Mouse (Mus musculus): ENCODE data around the gene Cbfa2t3. TPM values are rescaled to one million over a fixed set of nuclear protein-coding genes. Genes with fewer than 3 reads are reported as not detected.
"Not testable (repeated sequence)": the region's sequence is repeated elsewhere in the genome, so short reads cannot be mapped to it uniquely, and the experiment has no call there.

Cbfa2t3 gene
- total and polyA plus RNA-seq, 2 experiments, result 0.28 to 1.3 TPM

DNA sequence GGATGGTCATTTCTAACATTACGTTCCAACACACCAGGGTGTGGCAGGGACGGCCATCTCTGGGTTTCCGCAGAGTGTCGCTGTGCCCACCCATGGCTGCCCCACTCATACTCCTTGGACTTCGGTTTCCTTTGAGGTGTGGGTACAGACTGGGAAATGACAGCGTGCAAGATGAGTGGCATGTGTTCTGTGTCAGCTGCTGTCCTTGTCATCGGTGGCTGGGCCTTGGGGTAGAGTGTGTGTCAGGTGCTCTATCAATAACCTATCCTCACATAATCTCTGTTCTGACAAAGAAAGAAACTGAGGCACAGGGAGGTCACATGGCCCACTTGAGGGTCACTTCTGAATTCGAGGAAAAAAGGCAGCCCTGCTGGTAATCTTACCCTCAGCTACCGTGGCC is 61.7 kb downstream of the Cbfa2t3 start:
- H3K4me3 ChIP-seq (ENCODE audit: insufficient read depth, low read depth, low read length), result no peak overlapping the region
- DNase-seq (ENCODE audit: extremely low read depth, low read depth, low spot score), result no peak
- 85% methylated on average over 9 of the region's 9 CpGs for WGBS
- H3K4me1 ChIP-seq (ENCODE audit: control insufficient read depth, insufficient read depth, low read length), result no peaks in the 10 kb centered on the region
- H3K9ac ChIP-seq (ENCODE audit: low read depth, low read length), result no peak overlapping the region
- H3K36me3 ChIP-seq (ENCODE audit: control insufficient read depth, insufficient read depth, low read length), result no peaks in the 10 kb centered on the region
- no peak overlapping the region for H3K27ac ChIP-seq (replicated peaks; ENCODE audit: insufficient read depth, low read depth, low read length)
- no peak for TF ChIP-seq POLR2A (IDR thresholded peaks at IDR 0.05; ENCODE audit: extremely low read depth, insufficient read depth, low read length)
- TF ChIP-seq CTCF (IDR thresholded peaks at IDR 0.05; ENCODE audit: low read depth, low read length), result no peak
- no peaks in the 10 kb centered on the region for H3K79me2 ChIP-seq (ENCODE audit: control insufficient read depth, insufficient read depth, low read length)
- no peaks in the 10 kb centered on the region for H3K27me3 ChIP-seq (ENCODE audit: control insufficient read depth, insufficient read depth, low read length)

DNA sequence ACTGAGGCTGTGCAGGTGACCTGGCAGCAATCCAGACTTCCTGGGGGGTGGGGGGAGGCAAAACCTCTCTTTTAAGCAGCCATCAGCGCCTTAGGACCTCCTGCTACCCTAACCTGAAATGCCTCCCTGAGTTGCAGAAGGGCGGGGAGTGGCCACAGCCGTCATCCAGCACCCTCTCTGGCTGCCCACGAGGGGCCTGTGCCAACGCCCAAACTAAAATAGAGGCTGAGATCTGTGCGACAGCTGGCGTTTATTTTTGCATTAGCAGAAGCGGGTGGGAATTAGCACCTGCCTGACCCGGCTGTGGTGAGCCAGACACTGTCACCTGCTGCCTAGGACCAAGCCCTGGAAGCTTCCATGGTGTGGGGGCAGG is 62.1 kb downstream of the Cbfa2t3 start:
- Histone ChIP-seq H3K9ac (ENCODE audit: low read depth, low read length) (no peak overlapping the region), H3K36me3 (ENCODE audit: control insufficient read depth, insufficient read depth, low read length) (no peaks in the 10 kb centered on the region), H3K79me2 (ENCODE audit: control insufficient read depth, insufficient read depth, low read length) (no peaks in the 10 kb centered on the region), H3K4me3 (ENCODE audit: insufficient read depth, low read depth, low read length) (no peak overlapping the region), H3K27ac (replicated peaks; ENCODE audit: insufficient read depth, low read depth, low read length) (no peak overlapping the region), H3K27me3 (ENCODE audit: control insufficient read depth, insufficient read depth, low read length) (no peaks in the 10 kb centered on the region), H3K4me1 (ENCODE audit: control insufficient read depth, insufficient read depth, low read length) (no peaks in the 10 kb centered on the region)
- no peak for DNase-seq (ENCODE audit: extremely low read depth, low read depth, low spot score)
- TF ChIP-seq CTCF (IDR thresholded peaks at IDR 0.05; ENCODE audit: low read depth, low read length) (no peak), POLR2A (IDR thresholded peaks at IDR 0.05; ENCODE audit: extremely low read depth, insufficient read depth, low read length) (no peak)
- WGBS, result 79% methylated on average over 9 of the region's 9 CpGs

DNA sequence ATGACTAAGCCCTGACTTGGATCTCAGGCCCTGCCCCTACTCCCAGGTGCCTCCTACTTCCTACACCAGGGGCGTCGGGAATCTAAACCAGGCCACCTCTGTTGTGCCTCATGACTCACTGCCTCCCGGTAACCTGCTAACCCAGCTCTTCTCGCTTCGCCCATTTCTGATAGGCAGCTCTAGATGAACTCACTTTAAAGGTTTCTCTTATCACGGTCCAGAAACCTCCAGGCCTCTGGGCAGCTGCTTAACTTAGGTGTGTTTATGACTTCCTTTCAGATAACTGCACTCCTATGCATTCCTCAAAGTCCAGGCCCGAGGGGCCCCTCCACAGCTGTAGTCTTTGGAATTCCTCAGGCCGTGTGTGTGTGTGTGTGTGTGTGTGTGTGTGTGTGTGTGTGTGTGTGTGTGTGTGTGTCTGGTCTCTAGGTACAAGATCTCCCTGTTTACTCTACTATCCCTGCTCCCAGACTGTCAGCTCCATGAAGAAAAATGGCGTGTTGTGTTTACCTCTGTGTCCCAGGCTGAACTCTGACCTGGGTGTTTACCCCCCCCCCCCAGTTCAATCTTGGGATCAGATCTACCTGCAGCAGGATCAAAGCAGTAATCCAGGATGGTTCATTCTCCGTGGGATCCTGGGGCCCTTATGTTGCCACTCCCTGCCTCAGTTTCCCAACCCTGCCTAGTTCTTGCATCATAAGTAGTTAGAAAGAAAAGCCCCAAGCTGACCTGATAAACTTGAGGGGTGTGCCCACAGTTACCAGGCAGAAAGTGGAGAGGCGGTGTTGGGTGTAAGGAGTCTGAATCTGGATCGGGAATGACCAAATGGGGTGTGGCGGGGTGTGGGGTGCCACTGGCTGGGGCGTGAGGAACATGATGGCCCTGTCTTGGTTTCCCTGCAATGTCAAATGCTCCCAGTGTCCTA is 62.8 kb downstream of the Cbfa2t3 start:
- no peak for TF ChIP-seq POLR2A (IDR thresholded peaks at IDR 0.05; ENCODE audit: extremely low read depth, insufficient read depth, low read length)
- no peak for TF ChIP-seq CTCF (IDR thresholded peaks at IDR 0.05; ENCODE audit: low read depth, low read length)
- no peaks in the 10 kb centered on the region for H3K27me3 ChIP-seq (ENCODE audit: control insufficient read depth, insufficient read depth, low read length)
- no peak overlapping the region for H3K4me3 ChIP-seq (ENCODE audit: insufficient read depth, low read depth, low read length)
- no peaks in the 10 kb centered on the region for H3K4me1 ChIP-seq (ENCODE audit: control insufficient read depth, insufficient read depth, low read length)
- 63% methylated on average over 14 of the region's 14 CpGs for WGBS
- H3K79me2 ChIP-seq (ENCODE audit: control insufficient read depth, insufficient read depth, low read length), result no peaks in the 10 kb centered on the region
- no peak overlapping the region for H3K9ac ChIP-seq (ENCODE audit: low read depth, low read length)
- H3K36me3 ChIP-seq (ENCODE audit: control insufficient read depth, insufficient read depth, low read length), result no peaks in the 10 kb centered on the region
- no peak for DNase-seq (ENCODE audit: extremely low read depth, low read depth, low spot score)
- H3K27ac ChIP-seq (replicated peaks; ENCODE audit: insufficient read depth, low read depth, low read length), result no peak overlapping the region

DNA sequence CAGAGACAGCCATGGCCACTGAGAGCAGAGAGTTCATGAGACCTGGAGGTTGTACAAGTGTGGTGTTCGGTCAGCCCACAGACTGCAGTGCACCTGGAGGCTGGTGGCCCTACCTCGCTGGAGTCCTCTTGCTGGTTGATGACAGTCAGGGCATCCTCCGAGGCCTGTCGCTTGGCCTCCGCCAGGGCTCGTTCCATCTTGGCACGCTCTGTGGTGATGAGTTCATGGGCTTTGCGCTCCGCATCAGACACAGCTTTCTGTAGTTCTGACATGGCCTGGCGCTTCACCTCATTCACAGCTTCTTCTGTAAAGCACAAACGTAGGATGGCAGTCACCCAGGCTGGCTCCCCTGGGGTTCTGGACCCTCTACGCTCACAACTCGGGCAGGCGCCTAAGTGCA is 65.7 kb downstream of the Cbfa2t3 start:
- TF ChIP-seq POLR2A (IDR thresholded peaks at IDR 0.05; ENCODE audit: extremely low read depth, insufficient read depth, low read length) (no peak), CTCF (IDR thresholded peaks at IDR 0.05; ENCODE audit: low read depth, low read length) (no peak)
- Histone ChIP-seq H3K9ac (ENCODE audit: low read depth, low read length) (no peak overlapping the region), H3K4me3 (ENCODE audit: insufficient read depth, low read depth, low read length) (no peak overlapping the region), H3K27me3 (ENCODE audit: control insufficient read depth, insufficient read depth, low read length) (no peaks in the 10 kb centered on the region), H3K4me1 (ENCODE audit: control insufficient read depth, insufficient read depth, low read length) (no peaks in the 10 kb centered on the region), H3K27ac (replicated peaks; ENCODE audit: insufficient read depth, low read depth, low read length) (no peak overlapping the region), H3K79me2 (ENCODE audit: control insufficient read depth, insufficient read depth, low read length) (no peaks in the 10 kb centered on the region), H3K36me3 (ENCODE audit: control insufficient read depth, insufficient read depth, low read length) (no peaks in the 10 kb centered on the region)
- no peak for DNase-seq (ENCODE audit: extremely low read depth, low read depth, low spot score)
- WGBS, result 93% methylated on average over 14 of the region's 14 CpGs

DNA sequence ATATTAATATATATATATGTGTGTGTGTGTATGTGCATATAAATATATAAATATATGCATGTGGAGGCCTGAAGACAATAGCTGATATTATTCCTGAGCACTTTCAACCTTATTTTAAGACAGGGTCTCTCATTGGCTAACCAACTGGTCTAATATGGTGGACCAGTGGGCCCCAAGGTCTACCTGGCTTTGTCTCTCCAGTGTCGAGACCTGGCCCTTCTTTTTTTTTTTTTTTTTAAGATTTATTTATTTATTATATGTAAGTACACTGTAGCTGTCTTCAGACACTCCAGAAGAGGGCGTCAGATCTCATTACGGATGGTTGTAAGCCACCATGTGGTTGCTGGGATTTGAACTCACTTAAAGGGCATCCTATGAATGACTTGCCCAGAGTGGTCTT is 66.8 kb downstream of the Cbfa2t3 start:
- not testable (repeated sequence) for H3K9ac ChIP-seq (ENCODE audit: low read depth, low read length); H3K27me3 ChIP-seq (ENCODE audit: control insufficient read depth, insufficient read depth, low read length); H3K4me3 ChIP-seq (ENCODE audit: insufficient read depth, low read depth, low read length); H3K79me2 ChIP-seq (ENCODE audit: control insufficient read depth, insufficient read depth, low read length); H3K4me1 ChIP-seq (ENCODE audit: control insufficient read depth, insufficient read depth, low read length); DNase-seq (ENCODE audit: extremely low read depth, low read depth, low spot score); H3K27ac ChIP-seq (replicated peaks; ENCODE audit: insufficient read depth, low read depth, low read length); H3K36me3 ChIP-seq (ENCODE audit: control insufficient read depth, insufficient read depth, low read length)
- WGBS, result 84% methylated on average over 3 of the region's 3 CpGs

DNA sequence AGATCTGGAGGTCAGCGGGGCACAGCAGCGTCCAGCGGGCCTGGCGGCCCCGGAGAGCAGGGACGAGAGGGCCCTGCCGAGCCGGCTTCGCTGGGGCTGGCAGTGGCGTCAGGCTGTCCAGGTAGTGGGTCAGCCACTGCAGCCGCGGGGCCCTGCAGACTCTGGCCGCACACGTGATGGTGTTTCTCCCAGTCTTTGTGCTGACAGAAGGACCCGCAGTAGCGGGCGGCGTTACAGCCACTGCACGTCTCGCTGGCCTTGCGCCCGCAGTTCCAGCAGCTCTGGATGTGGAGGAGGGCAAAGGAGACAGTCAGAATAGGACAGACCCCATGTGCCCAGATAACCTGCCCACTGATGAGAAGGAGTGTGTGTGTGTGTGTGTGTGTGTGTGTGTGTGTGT is 68.2 kb downstream of the Cbfa2t3 start:
- WGBS, result 43% methylated on average over 22 of the region's 22 CpGs
- DNase-seq (ENCODE audit: extremely low read depth, low read depth, low spot score), result no peak

More for the DNA sequence above, 68.2 kb downstream of the Cbfa2t3 start:
- Histone ChIP-seq H3K4me1 (ENCODE audit: control insufficient read depth, insufficient read depth, low read length) (no peaks in the 10 kb centered on the region), H3K79me2 (ENCODE audit: control insufficient read depth, insufficient read depth, low read length) (no peaks in the 10 kb centered on the region), H3K9ac (ENCODE audit: low read depth, low read length) (no peak overlapping the region), H3K36me3 (ENCODE audit: control insufficient read depth, insufficient read depth, low read length) (no peaks in the 10 kb centered on the region), H3K27me3 (ENCODE audit: control insufficient read depth, insufficient read depth, low read length) (no peaks in the 10 kb centered on the region), H3K27ac (replicated peaks; ENCODE audit: insufficient read depth, low read depth, low read length) (no peak overlapping the region), H3K4me3 (ENCODE audit: insufficient read depth, low read depth, low read length) (no peak overlapping the region)
- no peak for TF ChIP-seq CTCF (IDR thresholded peaks at IDR 0.05; ENCODE audit: low read depth, low read length)
- no peak for TF ChIP-seq POLR2A (IDR thresholded peaks at IDR 0.05; ENCODE audit: extremely low read depth, insufficient read depth, low read length)

Data from liver, adult 2 months (tissue).